Mouse (Mus musculus) cerebellum, adult 11 months (tissue): ENCODE results near the gene Olfr20.
"Not testable (repeated sequence)": the region's sequence is repeated elsewhere in the genome, so short reads cannot be mapped to it uniquely, and the experiment has no call there.

ENCODE experiments used
- DNase-seq: peaks from one replicate; pipeline ENCODE4 v3.0.0; 2022

The Olfr20 gene

GRCm38 (mm10) chr11:73350483-73350882 is at the start of gene Olfr20:
Gene Olfr20 (plus strand): TSS chr11:73350783.
- no peak for DNase-seq

GRCm38 (mm10) chr11:73303123-73303522 is 47.5 kb upstream of the Olfr20 start:
- DNase-seq: no peak

GRCm38 (mm10) chr11:73315961-73316360 is 34.6 kb upstream of the Olfr20 start:
- DNase-seq: no peak

- DNase-seq: not testable (repeated sequence)
Observed at GRCm38 (mm10) chr11:73318581-73318980, 32.0 kb upstream of the Olfr20 start.

- DNase-seq: not testable (repeated sequence)
Observed at GRCm38 (mm10) chr11:73321064-73321463, 29.5 kb upstream of the Olfr20 start.

GRCm38 (mm10) chr11:73323906-73324830 is 26.4 kb upstream of the Olfr20 start:
- no peak for DNase-seq

GRCm38 (mm10) chr11:73326485-73326886 is 24.1 kb upstream of the Olfr20 start:
- DNase-seq: no peak

- DNase-seq: no peak
Observed at GRCm38 (mm10) chr11:73327361-73327760, 23.2 kb upstream of the Olfr20 start.

- DNase-seq: no peak
Observed at GRCm38 (mm10) chr11:73329442-73329841, 21.1 kb upstream of the Olfr20 start, which contains the start of the genes Aspa, Gm49340 and Spata22. Gene Aspa (minus strand): TSS chr11:73329596. Gene Gm49340 (plus strand): TSS chr11:73329741. Gene Spata22 (plus strand): TSS chr11:73329741.

GRCm38 (mm10) chr11:73333357-73333756 is 17.2 kb upstream of the Olfr20 start:
- no peak for DNase-seq

GRCm38 (mm10) chr11:73336919-73337318 is 13.7 kb upstream of the Olfr20 start:
- no peak for DNase-seq

GRCm38 (mm10) chr11:73370946-73371345 is 20.4 kb downstream of the Olfr20 start, which contains the start of gene Olfr376:
Gene Olfr376 (plus strand): TSS chr11:73371246.
- no peak for DNase-seq

GRCm38 (mm10) chr11:73395374-73395773 is 44.8 kb downstream of the Olfr20 start:
- no peak for DNase-seq

- DNase-seq: no peak
Observed at GRCm38 (mm10) chr11:73399514-73399913, 48.9 kb downstream of the Olfr20 start, which contains the start of gene Olfr1. Gene Olfr1 (minus strand): TSS chr11:73399614.
